Mouse (Mus musculus): ENCODE data around the gene Gpx3. TPM values are rescaled to one million over a fixed set of nuclear protein-coding genes. Genes with fewer than 3 reads are reported as not detected.
"Not testable (repeated sequence)": the region's sequence is repeated elsewhere in the genome, so short reads cannot be mapped to it uniquely, and the experiment has no call there.

The Gpx3 gene
- total and polyA plus RNA-seq, 2 experiments from 2014 or later = 16.0 to 44.0 TPM

GRCm38 (mm10) chr11:54894589-54894988 lies 7.7 kb upstream of the Gpx3 start:
- no peak overlapping the region for H3K27ac ChIP-seq (ENCODE audit: low read depth, low read length)
- no peak for ATAC-seq
- no peak for TF ChIP-seq CTCF (IDR thresholded peaks at IDR 0.05; ENCODE audit: low read depth)
- H3K9me3 ChIP-seq (ENCODE audit: low read length) = no peaks in the 10 kb centered on the region
- H3K4me2 ChIP-seq (ENCODE audit: low read depth) = no peak overlapping the region
- no peak overlapping the region for H3K9ac ChIP-seq
- no peaks in the 10 kb centered on the region for H3K36me3 ChIP-seq (ENCODE audit: insufficient read depth)
- no peaks in the 10 kb centered on the region for H3K4me1 ChIP-seq (ENCODE audit: insufficient read depth)
- no peaks in the 10 kb centered on the region for H3K27me3 ChIP-seq (ENCODE audit: insufficient read depth, low read length)
- 66% methylated on average over 9 of the region's 9 CpGs for WGBS
- DNase-seq = no peak
- no peak overlapping the region for H3K4me3 ChIP-seq (ENCODE audit: low read depth, low read length)

GRCm38 (mm10) chr11:54896646-54897045 lies 5.6 kb upstream of the Gpx3 start:
- not testable (repeated sequence) for H3K36me3 ChIP-seq (ENCODE audit: insufficient read depth); H3K9me3 ChIP-seq (ENCODE audit: low read length); ATAC-seq; H3K4me1 ChIP-seq (ENCODE audit: insufficient read depth); H3K4me2 ChIP-seq (ENCODE audit: low read depth); H3K27ac ChIP-seq (ENCODE audit: low read depth, low read length); H3K4me3 ChIP-seq (ENCODE audit: low read depth, low read length); H3K9ac ChIP-seq; DNase-seq; H3K27me3 ChIP-seq (ENCODE audit: insufficient read depth, low read length)
- whole genome bisulfite sequencing = 88% methylated on average over 3 of the region's 3 CpGs

- no peaks in the 10 kb centered on the region for H3K27me3 ChIP-seq (ENCODE audit: insufficient read depth, low read length)
- H3K9me3 ChIP-seq (ENCODE audit: low read length) = no peaks in the 10 kb centered on the region
- H3K27ac ChIP-seq (ENCODE audit: low read depth, low read length) = no peak overlapping the region
- no peak for DNase-seq
- no peak overlapping the region for H3K4me2 ChIP-seq (ENCODE audit: low read depth)
- no peaks in the 10 kb centered on the region for H3K36me3 ChIP-seq (ENCODE audit: insufficient read depth)
- no peak overlapping the region for H3K4me3 ChIP-seq (ENCODE audit: low read depth, low read length)
- no peak for TF ChIP-seq CTCF (IDR thresholded peaks at IDR 0.05; ENCODE audit: low read depth)
- no peaks in the 10 kb centered on the region for H3K4me1 ChIP-seq (ENCODE audit: insufficient read depth)
- H3K9ac ChIP-seq = no peak overlapping the region
- ATAC-seq = no peak
- WGBS = 56% methylated on average over 5 of the region's 5 CpGs
These were observed 4.8 kb upstream of the Gpx3 start for GRCm38 (mm10) chr11:54897470-54897869.

- Histone ChIP-seq H3K27ac (ENCODE audit: low read depth, low read length) (no peak overlapping the region), H3K9me3 (ENCODE audit: low read length) (no peaks in the 10 kb centered on the region), H3K9ac (no peak overlapping the region), H3K36me3 (ENCODE audit: insufficient read depth) (no peaks in the 10 kb centered on the region), H3K4me1 (ENCODE audit: insufficient read depth) (no peaks in the 10 kb centered on the region), H3K27me3 (ENCODE audit: insufficient read depth, low read length) (no peaks in the 10 kb centered on the region), H3K4me3 (ENCODE audit: low read depth, low read length) (no peak overlapping the region), H3K4me2 (ENCODE audit: low read depth) (no peak overlapping the region)
- no peak for DNase-seq
- WGBS = 82% methylated on average over 4 of the region's 4 CpGs
- no peak for ATAC-seq
- no peak for TF ChIP-seq CTCF (IDR thresholded peaks at IDR 0.05; ENCODE audit: low read depth)
These were observed 2.6 kb upstream of the Gpx3 start for GRCm38 (mm10) chr11:54899657-54900056.

- Histone ChIP-seq H3K9me3 (ENCODE audit: low read length) (no peaks in the 10 kb centered on the region), H3K27ac (ENCODE audit: low read depth, low read length) (no peak overlapping the region), H3K4me2 (ENCODE audit: low read depth) (peak overlapping the region; percentile 94), H3K4me3 (ENCODE audit: low read depth, low read length) (peak overlapping the region; percentile 40), H3K9ac (no peak overlapping the region), H3K27me3 (ENCODE audit: insufficient read depth, low read length) (no peaks in the 10 kb centered on the region), H3K4me1 (ENCODE audit: insufficient read depth) (no peaks in the 10 kb centered on the region), H3K36me3 (ENCODE audit: insufficient read depth) (no peaks in the 10 kb centered on the region)
- no peak for TF ChIP-seq CTCF (IDR thresholded peaks at IDR 0.05; ENCODE audit: low read depth)
- 77% methylated on average over 5 of the region's 5 CpGs for WGBS
- no peak for ATAC-seq
- DNase-seq = no peak
These were observed 1.1 kb downstream of the Gpx3 start for GRCm38 (mm10) chr11:54903339-54903738.

- Histone ChIP-seq H3K4me2 (ENCODE audit: low read depth) (no peak overlapping the region), H3K9me3 (ENCODE audit: low read length) (no peaks in the 10 kb centered on the region), H3K27me3 (ENCODE audit: insufficient read depth, low read length) (no peaks in the 10 kb centered on the region), H3K9ac (no peak overlapping the region), H3K27ac (ENCODE audit: low read depth, low read length) (no peak overlapping the region), H3K4me1 (ENCODE audit: insufficient read depth) (no peaks in the 10 kb centered on the region), H3K36me3 (ENCODE audit: insufficient read depth) (no peaks in the 10 kb centered on the region), H3K4me3 (ENCODE audit: low read depth, low read length) (no peak overlapping the region)
- DNase-seq (peak; percentile 10), ATAC-seq (peak; percentile 67)
- TF ChIP-seq CTCF (IDR thresholded peaks at IDR 0.05; ENCODE audit: low read depth) = no peak
- WGBS = 68% methylated on average over 4 of the region's 4 CpGs
These were observed 1.9 kb downstream of the Gpx3 start for GRCm38 (mm10) chr11:54903940-54904706.

- TF ChIP-seq CTCF (IDR thresholded peaks at IDR 0.05; ENCODE audit: low read depth) = no peak
- no peak overlapping the region for H3K9ac ChIP-seq
These were observed 2.8 kb downstream of the Gpx3 start for GRCm38 (mm10) chr11:54905086-54905485.

More at GRCm38 (mm10) chr11:54905086-54905485, 2.8 kb downstream of the Gpx3 start:
- DNase-seq = no peak
- no peak for ATAC-seq
- H3K9me3 ChIP-seq (ENCODE audit: low read length) = no peaks in the 10 kb centered on the region
- H3K27ac ChIP-seq (ENCODE audit: low read depth, low read length) = no peak overlapping the region
- H3K36me3 ChIP-seq (ENCODE audit: insufficient read depth) = no peaks in the 10 kb centered on the region
- H3K4me2 ChIP-seq (ENCODE audit: low read depth) = no peak overlapping the region
- 81% methylated on average over 3 of the region's 3 CpGs for WGBS
- no peaks in the 10 kb centered on the region for H3K4me1 ChIP-seq (ENCODE audit: insufficient read depth)
- no peaks in the 10 kb centered on the region for H3K27me3 ChIP-seq (ENCODE audit: insufficient read depth, low read length)
- no peak overlapping the region for H3K4me3 ChIP-seq (ENCODE audit: low read depth, low read length)
